Mouse (Mus musculus): ENCODE measurements around the gene Inpp4a. TPM values are rescaled to one million over a fixed set of nuclear protein-coding genes. Genes with fewer than 3 reads are reported as not detected.

Gene Inpp4a
- polyA plus RNA-seq, 1 experiment from 2014 or later = 11.3 TPM

DNA sequence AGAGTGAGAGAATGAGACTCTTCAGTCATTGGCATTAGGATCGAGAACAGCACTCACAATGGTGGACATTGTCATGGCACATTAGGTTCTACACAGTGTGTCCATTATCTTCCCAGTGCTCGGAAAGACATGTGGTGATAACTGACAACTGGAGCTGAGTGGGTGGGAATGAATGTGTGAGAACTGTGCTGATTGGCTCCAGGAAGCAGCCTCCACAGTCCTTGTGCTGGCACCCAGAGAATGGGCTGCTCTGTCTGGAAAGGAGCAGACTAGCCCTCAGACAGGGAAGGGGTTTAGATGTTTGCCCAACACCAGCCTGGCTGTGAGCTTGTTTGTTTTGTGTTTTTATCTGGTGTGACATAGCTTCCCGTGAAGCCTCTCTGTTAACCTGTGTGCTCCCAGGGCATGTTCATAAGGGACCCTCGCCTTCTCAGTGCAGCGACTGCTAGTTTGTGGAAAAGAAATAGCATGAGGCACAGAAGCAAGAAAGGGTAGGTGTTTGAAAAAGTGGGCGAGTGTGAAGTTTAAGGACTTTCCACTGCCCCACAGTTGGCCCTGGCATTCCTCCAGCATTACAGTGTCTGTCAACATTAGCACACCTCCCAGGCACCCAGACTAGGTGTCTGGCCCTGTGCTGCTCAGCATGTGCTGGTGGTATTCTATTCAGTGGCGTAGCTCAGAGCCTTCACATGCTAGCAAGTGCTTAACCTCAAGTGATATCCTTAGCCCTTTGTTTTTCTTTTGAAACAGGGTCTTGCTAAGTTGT lies 51.4 kb downstream of the Inpp4a start:
- Histone ChIP-seq H3K27me3 (ENCODE audit: low read depth, poor library complexity, severe bottlenecking) (no peaks in the 10 kb centered on the region), H3K9me3 (replicated peaks) (no peaks in the 10 kb centered on the region), H3K36me3 (no peaks in the 10 kb centered on the region), H3K4me3 (no peak overlapping the region), H3K27ac (no peak overlapping the region), H3K4me1 (0 out of 2 replicates have a peak, but pooled peaks cover 4% of the 10 kb centered on the region)
- no peak for DNase-seq (ENCODE audit: low spot score)
- WGBS = 78% methylated on average over 7 of the region's 7 CpGs

DNA sequence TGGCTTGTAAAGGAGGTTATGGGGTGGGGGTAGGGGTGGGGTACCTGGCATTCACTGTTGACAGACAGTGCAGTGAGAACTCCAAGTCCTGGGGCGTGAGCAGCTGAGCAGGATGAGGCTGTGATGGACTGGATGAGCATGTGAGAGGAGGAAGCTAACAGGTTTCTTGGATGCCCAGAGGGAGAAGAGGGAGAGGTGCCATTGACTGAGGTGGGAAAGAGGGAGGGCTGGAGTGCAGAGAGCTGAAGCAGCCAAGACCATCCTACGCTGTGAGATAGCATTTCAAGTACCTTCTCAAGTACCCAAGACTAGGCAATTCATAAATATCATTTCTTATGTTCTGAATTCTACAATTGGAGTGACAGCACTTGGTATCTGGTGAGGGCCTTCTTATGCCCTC lies 52.3 kb downstream of the Inpp4a start:
- H3K4me3 ChIP-seq = no peak overlapping the region
- H3K27me3 ChIP-seq (ENCODE audit: low read depth, poor library complexity, severe bottlenecking) = no peaks in the 10 kb centered on the region
- 88% methylated on average over 2 of the region's 2 CpGs for WGBS
- H3K27ac ChIP-seq = no peak overlapping the region
- H3K36me3 ChIP-seq = no peaks in the 10 kb centered on the region
- H3K4me1 ChIP-seq = 0 out of 2 replicates have a peak, but pooled peaks cover 4% of the 10 kb centered on the region
- DNase-seq (ENCODE audit: low spot score) = no peak
- no peaks in the 10 kb centered on the region for H3K9me3 ChIP-seq (replicated peaks)

DNA sequence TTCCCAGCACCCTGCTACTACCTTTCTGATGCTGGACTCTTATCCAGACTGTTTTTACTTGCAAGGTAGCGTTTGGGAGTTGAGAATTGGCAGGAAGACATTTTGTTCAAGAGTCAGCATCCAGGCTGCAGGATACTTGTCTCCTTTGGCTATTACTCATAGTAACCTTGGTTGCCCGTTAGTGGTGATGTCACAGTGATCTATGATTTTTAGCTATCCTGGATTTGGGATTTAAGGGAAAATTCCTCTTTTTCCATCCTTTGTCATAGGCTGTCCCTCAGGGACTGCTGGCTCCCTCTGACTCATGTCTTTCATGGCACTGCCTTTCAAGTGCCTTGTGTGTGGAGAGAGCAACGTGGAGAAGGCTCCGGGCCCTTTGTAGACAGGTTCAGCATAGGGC lies 53.8 kb downstream of the Inpp4a start:
- H3K9me3 ChIP-seq (replicated peaks) = no peaks in the 10 kb centered on the region
- no peak for DNase-seq (ENCODE audit: low spot score)
- H3K36me3 ChIP-seq = 0 out of 2 replicates have a peak, but pooled peaks cover 2% of the 10 kb centered on the region
- 0 out of 2 replicates have a peak, but pooled peaks cover 4% of the 10 kb centered on the region for H3K4me1 ChIP-seq
- WGBS = 84% methylated on average over 4 of the region's 4 CpGs
- H3K27me3 ChIP-seq (ENCODE audit: low read depth, poor library complexity, severe bottlenecking) = no peaks in the 10 kb centered on the region
- H3K4me3 ChIP-seq = no peak overlapping the region
- no peak overlapping the region for H3K27ac ChIP-seq

DNA sequence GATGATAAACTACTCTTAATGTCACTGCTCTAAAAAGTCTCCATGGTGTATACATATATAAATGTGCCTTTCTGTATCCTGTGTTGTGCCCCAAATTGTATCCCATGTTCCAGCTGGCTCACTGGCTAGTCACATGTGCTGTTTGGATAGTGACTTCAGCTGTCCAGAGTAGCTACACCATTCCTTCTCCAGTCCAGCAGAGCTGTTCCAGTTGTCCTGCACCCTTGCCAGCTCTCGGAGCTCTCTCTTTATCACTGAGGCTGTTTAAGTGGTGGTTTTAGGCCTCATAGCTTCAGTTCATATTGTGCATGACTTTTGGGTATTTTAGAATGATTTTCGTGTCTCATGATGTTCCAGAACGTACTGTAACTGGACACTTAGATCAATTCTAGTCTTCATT lies 55.8 kb downstream of the Inpp4a start:
- 92% methylated on average over 3 of the region's 3 CpGs for WGBS
- DNase-seq (ENCODE audit: low spot score) = no peak
- Histone ChIP-seq H3K36me3 (0 out of 2 replicates have a peak, but pooled peaks cover 2% of the 10 kb centered on the region), H3K27me3 (ENCODE audit: low read depth, poor library complexity, severe bottlenecking) (no peaks in the 10 kb centered on the region), H3K9me3 (replicated peaks) (no peaks in the 10 kb centered on the region), H3K4me3 (no peak overlapping the region), H3K4me1 (0 out of 2 replicates have a peak, but pooled peaks cover 4% of the 10 kb centered on the region), H3K27ac (no peak overlapping the region)

DNA sequence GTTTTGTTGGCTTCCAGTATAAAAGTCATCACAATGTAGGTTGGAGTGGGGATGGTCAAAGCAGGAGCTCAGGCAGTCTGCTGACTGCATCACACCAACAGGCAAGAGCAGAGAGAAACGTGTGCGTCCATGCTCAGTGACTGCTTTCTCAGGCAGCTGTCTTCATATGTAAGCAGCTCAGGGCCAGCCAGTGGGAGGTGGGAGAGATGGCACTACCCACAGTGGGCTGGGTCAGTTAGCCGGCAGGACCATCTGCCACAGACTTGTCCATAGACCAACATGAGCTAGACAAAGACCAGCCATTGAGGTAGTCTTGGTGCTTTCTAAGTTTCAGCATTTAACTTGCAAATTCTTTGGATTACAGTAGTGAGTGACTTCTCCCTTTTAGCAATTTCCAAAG lies 56.6 kb downstream of the Inpp4a start:
- no peaks in the 10 kb centered on the region for H3K27me3 ChIP-seq (ENCODE audit: low read depth, poor library complexity, severe bottlenecking)
- H3K4me1 ChIP-seq = 0 out of 2 replicates have a peak, but pooled peaks cover 4% of the 10 kb centered on the region
- 96% methylated on average over 3 of the region's 3 CpGs for WGBS
- no peaks in the 10 kb centered on the region for H3K9me3 ChIP-seq (replicated peaks)
- no peak overlapping the region for H3K4me3 ChIP-seq
- H3K36me3 ChIP-seq = 0 out of 2 replicates have a peak, but pooled peaks cover 2% of the 10 kb centered on the region
- no peak for DNase-seq (ENCODE audit: low spot score)
- H3K27ac ChIP-seq = no peak overlapping the region

DNA sequence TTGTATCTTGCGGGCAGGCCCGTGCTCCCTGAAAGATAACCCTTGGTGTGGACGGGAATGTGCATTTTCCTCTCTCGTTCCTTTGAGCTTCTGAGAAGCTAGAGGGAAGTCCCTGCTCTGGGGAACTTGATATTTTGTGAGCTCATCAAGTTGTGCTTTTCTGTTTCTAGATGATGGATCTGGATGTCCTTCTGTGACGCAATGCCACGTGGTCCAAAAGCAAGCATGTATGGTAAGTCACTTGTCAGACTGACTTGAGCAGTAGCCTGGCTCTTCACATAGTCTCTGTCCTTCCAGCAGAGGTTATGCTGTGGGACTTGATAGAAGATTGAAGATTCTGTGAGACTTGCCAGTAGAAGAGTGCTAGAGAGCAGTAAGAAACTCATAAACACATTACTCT lies 57.5 kb downstream of the Inpp4a start:
- H3K27ac ChIP-seq = no peak overlapping the region
- no peak overlapping the region for H3K4me3 ChIP-seq
- H3K9me3 ChIP-seq (replicated peaks) = no peaks in the 10 kb centered on the region
- no peak for DNase-seq (ENCODE audit: low spot score)
- H3K36me3 ChIP-seq = 0 out of 2 replicates have a peak, but pooled peaks cover 2% of the 10 kb centered on the region
- WGBS = 90% methylated on average over 6 of the region's 6 CpGs
- H3K27me3 ChIP-seq (ENCODE audit: low read depth, poor library complexity, severe bottlenecking) = no peaks in the 10 kb centered on the region
- 0 out of 2 replicates have a peak, but pooled peaks cover 4% of the 10 kb centered on the region for H3K4me1 ChIP-seq

DNA sequence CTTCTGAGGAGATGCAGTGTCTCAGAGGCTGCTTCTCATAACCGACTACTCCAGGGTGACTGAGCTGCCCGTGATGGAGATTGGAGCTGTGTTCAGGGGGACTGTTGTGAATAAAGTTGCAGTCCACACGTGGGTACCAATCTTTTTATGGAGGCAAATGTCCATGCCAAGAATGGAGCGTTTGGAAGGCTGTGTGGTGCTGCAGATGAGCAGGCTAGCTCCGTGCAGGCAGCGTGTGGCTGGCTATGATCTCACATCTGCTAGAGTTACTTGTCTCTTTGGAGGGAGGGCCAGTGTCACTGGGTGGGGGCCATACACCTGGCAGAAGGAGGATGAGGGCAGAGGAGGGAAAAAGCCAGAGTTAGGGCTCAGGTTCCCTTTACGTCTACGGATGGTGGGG lies 59.0 kb downstream of the Inpp4a start:
- Histone ChIP-seq H3K9me3 (replicated peaks) (no peaks in the 10 kb centered on the region), H3K27ac (no peak overlapping the region), H3K36me3 (0 out of 2 replicates have a peak, but pooled peaks cover 2% of the 10 kb centered on the region), H3K4me1 (no peaks in the 10 kb centered on the region), H3K27me3 (ENCODE audit: low read depth, poor library complexity, severe bottlenecking) (no peaks in the 10 kb centered on the region), H3K4me3 (no peak overlapping the region)
- DNase-seq (ENCODE audit: low spot score) = no peak
- 87% methylated on average over 8 of the region's 8 CpGs for WGBS

DNA sequence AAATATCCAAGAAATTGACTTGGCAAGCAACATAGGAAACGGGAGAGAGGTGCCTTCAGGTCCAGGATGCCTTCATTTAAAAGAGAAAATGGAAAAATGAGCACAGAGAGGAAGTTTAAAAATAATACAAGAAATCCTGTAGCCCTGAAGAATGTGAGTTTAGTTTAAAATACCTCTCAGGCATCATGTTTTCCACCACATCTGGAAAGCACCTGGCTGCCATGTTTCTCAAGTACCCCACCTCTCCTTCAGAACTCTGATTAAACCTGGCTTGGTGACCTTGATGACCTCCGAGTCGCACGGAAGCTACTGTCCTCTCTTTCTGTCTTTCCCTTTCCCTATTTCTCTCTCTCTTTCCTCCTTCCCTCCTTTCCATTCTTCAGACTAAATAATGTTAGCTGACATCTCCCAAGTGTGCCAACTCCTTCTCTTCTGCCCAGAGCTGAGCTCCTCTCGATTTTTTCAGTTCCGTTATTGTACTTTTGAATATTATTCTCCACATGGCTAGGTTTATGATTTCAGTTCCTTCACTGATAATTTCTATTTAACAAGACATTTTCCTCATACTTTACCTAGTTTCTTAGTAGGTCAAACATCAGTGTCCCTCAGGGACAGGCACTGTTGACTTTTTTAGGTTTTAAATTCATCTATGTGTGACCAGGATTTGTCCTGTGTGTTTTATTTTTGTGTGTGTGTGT lies 59.9 kb downstream of the Inpp4a start:
- 90% methylated on average over 6 of the region's 6 CpGs for WGBS
- DNase-seq (ENCODE audit: low spot score) = no peak
- H3K4me1 ChIP-seq = no peaks in the 10 kb centered on the region
- no peak overlapping the region for H3K4me3 ChIP-seq
- 0 out of 2 replicates have a peak, but pooled peaks cover 2% of the 10 kb centered on the region for H3K36me3 ChIP-seq
- H3K9me3 ChIP-seq (replicated peaks) = no peaks in the 10 kb centered on the region
- H3K27ac ChIP-seq = no peak overlapping the region
- H3K27me3 ChIP-seq (ENCODE audit: low read depth, poor library complexity, severe bottlenecking) = no peaks in the 10 kb centered on the region

DNA sequence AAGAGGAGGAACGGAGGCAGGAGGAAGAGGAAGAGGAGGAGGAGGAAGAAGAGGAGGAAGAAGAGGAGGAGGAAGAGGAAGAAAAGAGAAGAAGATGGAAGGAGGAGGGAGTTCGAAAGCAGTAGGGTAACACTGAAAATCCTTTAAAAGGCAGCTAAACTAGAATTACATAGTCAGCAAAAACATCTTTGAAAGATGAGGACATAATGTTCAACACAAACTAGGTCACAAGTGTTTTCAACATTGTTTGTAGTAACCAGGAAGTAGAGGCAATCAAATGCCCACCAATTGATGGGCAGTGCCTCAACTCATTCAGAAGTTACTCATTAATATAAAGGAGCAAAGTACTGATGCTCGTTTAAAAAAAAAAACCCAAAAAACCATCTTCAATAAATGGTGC lies 61.1 kb downstream of the Inpp4a start:
- 88% methylated on average over 3 of the region's 3 CpGs for whole genome bisulfite sequencing
- Histone ChIP-seq H3K27ac (no peak overlapping the region), H3K9me3 (replicated peaks) (no peaks in the 10 kb centered on the region), H3K4me1 (no peaks in the 10 kb centered on the region), H3K27me3 (ENCODE audit: low read depth, poor library complexity, severe bottlenecking) (no peaks in the 10 kb centered on the region), H3K4me3 (no peak overlapping the region), H3K36me3 (0 out of 2 replicates have a peak, but pooled peaks cover 2% of the 10 kb centered on the region)
- no peak for DNase-seq (ENCODE audit: low spot score)

DNA sequence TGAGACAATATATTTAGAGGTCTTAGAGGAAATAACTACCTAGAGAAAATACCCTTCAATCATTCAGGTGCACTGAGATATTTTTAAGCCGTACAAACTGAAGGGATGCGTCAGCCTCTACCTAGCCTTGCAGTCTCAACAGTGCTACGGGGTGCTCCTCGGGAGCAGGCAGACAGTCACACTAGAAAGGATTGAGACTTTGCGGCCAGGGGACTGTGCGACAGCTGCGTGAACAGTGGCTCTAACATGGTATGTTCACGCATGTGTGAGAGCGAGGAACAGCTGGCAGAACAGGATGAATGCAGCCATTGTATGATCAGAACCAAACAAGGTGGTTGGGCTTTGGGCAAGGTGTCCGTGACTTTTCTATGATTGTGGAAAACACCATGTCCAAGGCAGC lies 63.1 kb downstream of the Inpp4a start:
- Histone ChIP-seq H3K9me3 (replicated peaks) (no peaks in the 10 kb centered on the region), H3K4me3 (no peak overlapping the region), H3K36me3 (peaks cover 7% of the 10 kb centered on the region), H3K27me3 (ENCODE audit: low read depth, poor library complexity, severe bottlenecking) (no peaks in the 10 kb centered on the region), H3K4me1 (no peaks in the 10 kb centered on the region), H3K27ac (no peak overlapping the region)
- 93% methylated on average over 10 of the region's 10 CpGs for WGBS
- no peak for DNase-seq (ENCODE audit: low spot score)

DNA sequence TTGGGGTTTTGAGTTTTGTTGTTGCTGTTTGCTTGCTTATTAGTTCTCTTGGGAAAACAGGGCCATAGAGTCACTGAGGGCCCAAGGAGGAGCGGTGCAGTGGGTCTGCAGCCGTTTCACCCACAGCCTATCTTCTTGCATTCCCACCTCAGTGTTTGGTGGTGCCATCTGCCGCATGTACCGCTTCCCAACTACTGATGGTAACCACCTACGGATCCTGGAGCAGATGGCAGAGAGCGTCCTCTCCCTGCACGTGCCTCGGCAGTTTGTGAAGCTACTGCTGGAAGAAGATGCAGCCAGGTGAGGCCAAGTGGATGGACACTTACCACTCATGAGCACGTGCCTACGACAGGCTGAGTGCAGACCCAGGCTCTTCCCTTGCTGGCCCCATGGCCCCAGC lies 68.5 kb downstream of the Inpp4a start:
- no peak for DNase-seq (ENCODE audit: low spot score)
- no peak overlapping the region for H3K4me3 ChIP-seq
- peaks cover 13% of the 10 kb centered on the region for H3K36me3 ChIP-seq
- H3K27ac ChIP-seq = no peak overlapping the region
- no peaks in the 10 kb centered on the region for H3K4me1 ChIP-seq
- H3K9me3 ChIP-seq (replicated peaks) = no peaks in the 10 kb centered on the region
- WGBS = 93% methylated on average over 10 of the region's 10 CpGs
- H3K27me3 ChIP-seq (ENCODE audit: low read depth, poor library complexity, severe bottlenecking) = no peaks in the 10 kb centered on the region

DNA sequence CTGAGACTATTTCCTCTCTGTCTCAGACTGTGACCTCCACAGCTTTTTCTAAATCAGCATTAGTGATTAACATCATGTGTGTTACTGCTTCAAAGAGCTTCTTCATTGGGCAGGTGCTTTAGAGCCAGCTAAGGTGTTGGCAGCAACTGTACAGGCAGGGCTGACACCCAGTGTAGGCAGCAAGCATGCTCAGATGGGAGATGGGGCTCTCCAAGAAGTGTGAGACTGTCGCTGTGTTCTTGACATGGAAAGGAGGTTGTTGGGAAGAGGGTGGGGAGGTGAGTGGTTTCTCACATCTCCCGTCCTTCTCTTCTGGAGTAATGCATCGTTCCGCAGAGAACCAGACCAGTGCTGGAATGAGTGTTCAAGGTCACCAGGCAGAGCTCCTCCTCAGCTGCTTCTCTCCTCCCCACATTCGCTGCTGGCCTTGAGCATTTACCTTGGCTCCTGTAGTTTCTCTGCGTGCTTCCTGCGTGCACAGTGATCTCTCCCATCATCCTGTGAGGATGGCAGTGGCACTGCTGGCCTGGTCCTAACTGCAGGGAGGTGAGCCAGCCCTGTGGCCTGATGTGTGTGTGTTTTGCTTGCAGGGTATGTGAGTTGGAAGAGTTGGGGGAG lies 69.2 kb downstream of the Inpp4a start:
- no peak for DNase-seq (ENCODE audit: low spot score)
- Histone ChIP-seq H3K9me3 (replicated peaks) (no peaks in the 10 kb centered on the region), H3K36me3 (peaks cover 13% of the 10 kb centered on the region), H3K27me3 (ENCODE audit: low read depth, poor library complexity, severe bottlenecking) (no peaks in the 10 kb centered on the region), H3K4me1 (no peaks in the 10 kb centered on the region), H3K27ac (no peak overlapping the region), H3K4me3 (no peak overlapping the region)
- WGBS = 88% methylated on average over 7 of the region's 7 CpGs

DNA sequence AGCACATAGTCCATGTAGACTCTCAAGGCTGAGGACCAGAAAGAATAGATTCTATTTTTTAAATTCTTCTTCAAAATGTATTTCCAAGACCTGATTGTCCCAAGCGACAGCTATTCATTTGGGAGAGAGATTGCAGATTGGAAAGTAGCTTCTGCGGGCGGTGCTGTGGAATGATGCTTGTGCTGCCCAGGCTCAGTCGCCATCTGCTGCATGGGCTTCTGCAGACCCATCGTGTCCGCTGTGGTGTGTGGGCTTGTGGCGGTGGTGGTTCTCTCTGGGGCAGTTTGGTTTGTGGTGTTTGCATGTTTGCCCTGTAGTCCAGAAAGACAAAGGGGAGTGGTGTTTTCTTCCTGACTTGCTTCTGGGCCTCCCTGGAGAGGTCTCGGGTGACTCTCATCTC lies 76.5 kb downstream of the Inpp4a start:
- Histone ChIP-seq H3K4me3 (no peak overlapping the region), H3K4me1 (peaks cover 25% of the 10 kb centered on the region), H3K9me3 (replicated peaks) (no peaks in the 10 kb centered on the region), H3K36me3 (0 out of 2 replicates have a peak, but pooled peaks cover 3% of the 10 kb centered on the region), H3K27ac (peak overlapping the region; percentile 66; the same call in 1 of the 2 replicates), H3K27me3 (ENCODE audit: low read depth, poor library complexity, severe bottlenecking) (no peaks in the 10 kb centered on the region)
- 89% methylated on average over 8 of the region's 8 CpGs for WGBS
- no peak for DNase-seq (ENCODE audit: low spot score)

Measured in limb, embryonic 10.5 days (tissue).